Mouse (Mus musculus): ENCODE measurements at regions not wholly inside any gene's neighbourhood (a gene's known extent, or its start where the extent isn't known, plus 50 kb on each side); places are given as distances from the start of the nearest gene placed in this dataset.
"Not testable (repeated sequence)": the region's sequence is repeated elsewhere in the genome, so short reads cannot be mapped to it uniquely, and the experiment has no call there.

GRCm38 (mm10) chr3:18295921-18296320 is 347.7 kb downstream of the Cypt12 start:
- no peak for DNase-seq (ENCODE audit: low read depth, low spot score)

- DNase-seq (ENCODE audit: low read depth, low spot score): no peak
These were observed 350.5 kb downstream of the Cypt12 start for GRCm38 (mm10) chr3:18298699-18299098.

- DNase-seq (ENCODE audit: low read depth, low spot score): no peak
These were observed 351.3 kb downstream of the Cypt12 start for GRCm38 (mm10) chr3:18299502-18299901.

GRCm38 (mm10) chr3:18319433-18319832 is 371.2 kb downstream of the Cypt12 start:
- no peak for DNase-seq (ENCODE audit: low read depth, low spot score)

- no peak for DNase-seq (ENCODE audit: low read depth, low spot score)
These were observed 385.0 kb downstream of the Cypt12 start for GRCm38 (mm10) chr3:18333182-18333581.

GRCm38 (mm10) chr3:18339189-18339588 is 391.0 kb downstream of the Cypt12 start:
- no peak for DNase-seq (ENCODE audit: low read depth, low spot score)

GRCm38 (mm10) chr3:18341757-18342156 is 393.5 kb downstream of the Cypt12 start:
- DNase-seq (ENCODE audit: low read depth, low spot score): no peak

GRCm38 (mm10) chr3:18378014-18379005 is 430.1 kb downstream of the Cypt12 start:
- no peak for DNase-seq (ENCODE audit: low read depth, low spot score)

- no peak for DNase-seq (ENCODE audit: low read depth, low spot score)
These were observed 473.8 kb downstream of the Cypt12 start for GRCm38 (mm10) chr3:18421886-18422575.

GRCm38 (mm10) chr3:18428908-18429307 is 480.7 kb downstream of the Cypt12 start:
- DNase-seq (ENCODE audit: low read depth, low spot score): no peak

- no peak for DNase-seq (ENCODE audit: low read depth, low spot score)
These were observed 490.6 kb downstream of the Cypt12 start for GRCm38 (mm10) chr3:18438845-18439244.

- no peak for DNase-seq (ENCODE audit: low read depth, low spot score)
These were observed 504.2 kb downstream of the Cypt12 start for GRCm38 (mm10) chr3:18452197-18452933.

- DNase-seq (ENCODE audit: low read depth, low spot score): no peak
These were observed 505.2 kb downstream of the Cypt12 start for GRCm38 (mm10) chr3:18453220-18453985.

GRCm38 (mm10) chr3:18453986-18454291 is 505.7 kb downstream of the Cypt12 start:
- no peak for DNase-seq (ENCODE audit: low read depth, low spot score)

- not testable (repeated sequence) for DNase-seq (ENCODE audit: low read depth, low spot score)
These were observed 506.5 kb downstream of the Cypt12 start for GRCm38 (mm10) chr3:18454558-18455191.

GRCm38 (mm10) chr3:18456033-18456690 is 508.0 kb downstream of the Cypt12 start:
- DNase-seq (ENCODE audit: low read depth, low spot score): no peak

GRCm38 (mm10) chr3:18460267-18460666 is 512.1 kb downstream of the Cypt12 start:
- DNase-seq (ENCODE audit: low read depth, low spot score): no peak

- DNase-seq (ENCODE audit: low read depth, low spot score): no peak
These were observed 523.6 kb downstream of the Cypt12 start for GRCm38 (mm10) chr3:18471846-18472245.

- DNase-seq (ENCODE audit: low read depth, low spot score): no peak
These were observed 531.3 kb downstream of the Cypt12 start for GRCm38 (mm10) chr3:18479557-18479956.

GRCm38 (mm10) chr3:18482006-18482405 is 533.8 kb downstream of the Cypt12 start:
- no peak for DNase-seq (ENCODE audit: low read depth, low spot score)

Data from CD4-positive helper T cell, adult 2 months (primary cell).